Mouse (Mus musculus): Measurements from ENCODE around the gene Pappa. TPM values are rescaled to one million over a fixed set of nuclear protein-coding genes. Genes with fewer than 3 reads are reported as not detected.

The Pappa gene
- total and polyA plus RNA-seq, 2 experiments from 2014 or later: 0.27 to 1.7 TPM

DNA sequence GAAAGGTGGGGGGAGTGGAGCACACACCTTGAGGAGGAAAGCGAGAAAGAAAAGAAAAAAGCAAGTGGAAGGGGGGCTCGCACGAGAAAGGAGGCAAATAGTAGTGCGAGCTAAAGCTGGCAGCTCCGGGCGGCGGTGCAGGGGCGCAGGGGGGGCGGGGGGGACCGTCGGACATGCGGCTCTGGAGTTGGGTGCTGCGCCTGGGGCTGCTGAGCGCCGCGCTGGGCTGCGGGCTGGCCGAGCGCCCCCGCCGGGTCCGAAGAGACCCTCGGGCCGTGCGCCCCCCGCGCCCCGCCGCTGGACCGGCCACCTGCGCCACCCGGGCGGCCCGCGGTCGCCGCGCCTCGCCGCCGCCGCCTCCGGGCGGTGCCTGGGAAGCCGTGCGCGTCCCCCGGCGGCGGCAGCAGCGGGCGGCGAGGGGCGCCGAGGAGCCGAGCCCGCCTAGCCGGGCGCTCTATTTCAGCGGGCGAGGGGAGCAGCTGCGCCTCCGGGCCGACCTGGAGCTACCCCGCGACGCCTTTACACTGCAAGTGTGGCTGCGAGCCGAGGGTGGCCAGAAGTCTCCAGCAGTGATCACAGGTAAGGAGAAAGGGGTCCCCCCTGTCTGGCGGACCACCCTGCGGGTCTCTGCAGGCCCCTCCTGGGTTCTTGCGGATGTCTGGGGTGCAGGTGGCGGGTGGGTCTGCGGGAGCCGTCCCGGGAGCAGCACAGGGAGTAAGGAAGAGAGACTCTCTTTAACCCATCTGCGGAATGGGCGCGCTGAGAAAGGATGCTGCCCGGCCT, 586 bp downstream of the Pappa start:
- no peaks in the 10 kb centered on the region for H3K9me3 ChIP-seq (ENCODE audit: low read length)
- no peak for TF ChIP-seq CTCF (IDR thresholded peaks at IDR 0.05; ENCODE audit: low read depth)
- H3K36me3 ChIP-seq (ENCODE audit: insufficient read depth): no peaks in the 10 kb centered on the region
- H3K9ac ChIP-seq: peak overlapping the region; percentile 51
- H3K4me3 ChIP-seq (ENCODE audit: low read depth, low read length): peak overlapping the region; percentile 59
- DNase-seq: peak; percentile 27
- WGBS: under 1% methylated on average over 53 of the region's 80 CpGs
- H3K4me1 ChIP-seq (ENCODE audit: insufficient read depth): 0 out of 2 replicates have a peak, but pooled peaks cover 9% of the 10 kb centered on the region
- peak overlapping the region; percentile 98 for H3K4me2 ChIP-seq (ENCODE audit: low read depth)
- peaks cover 21% of the 10 kb centered on the region for H3K27me3 ChIP-seq (ENCODE audit: insufficient read depth, low read length)
- peak; percentile 57 for ATAC-seq
- no peak overlapping the region for H3K27ac ChIP-seq (ENCODE audit: low read depth, low read length)

DNA sequence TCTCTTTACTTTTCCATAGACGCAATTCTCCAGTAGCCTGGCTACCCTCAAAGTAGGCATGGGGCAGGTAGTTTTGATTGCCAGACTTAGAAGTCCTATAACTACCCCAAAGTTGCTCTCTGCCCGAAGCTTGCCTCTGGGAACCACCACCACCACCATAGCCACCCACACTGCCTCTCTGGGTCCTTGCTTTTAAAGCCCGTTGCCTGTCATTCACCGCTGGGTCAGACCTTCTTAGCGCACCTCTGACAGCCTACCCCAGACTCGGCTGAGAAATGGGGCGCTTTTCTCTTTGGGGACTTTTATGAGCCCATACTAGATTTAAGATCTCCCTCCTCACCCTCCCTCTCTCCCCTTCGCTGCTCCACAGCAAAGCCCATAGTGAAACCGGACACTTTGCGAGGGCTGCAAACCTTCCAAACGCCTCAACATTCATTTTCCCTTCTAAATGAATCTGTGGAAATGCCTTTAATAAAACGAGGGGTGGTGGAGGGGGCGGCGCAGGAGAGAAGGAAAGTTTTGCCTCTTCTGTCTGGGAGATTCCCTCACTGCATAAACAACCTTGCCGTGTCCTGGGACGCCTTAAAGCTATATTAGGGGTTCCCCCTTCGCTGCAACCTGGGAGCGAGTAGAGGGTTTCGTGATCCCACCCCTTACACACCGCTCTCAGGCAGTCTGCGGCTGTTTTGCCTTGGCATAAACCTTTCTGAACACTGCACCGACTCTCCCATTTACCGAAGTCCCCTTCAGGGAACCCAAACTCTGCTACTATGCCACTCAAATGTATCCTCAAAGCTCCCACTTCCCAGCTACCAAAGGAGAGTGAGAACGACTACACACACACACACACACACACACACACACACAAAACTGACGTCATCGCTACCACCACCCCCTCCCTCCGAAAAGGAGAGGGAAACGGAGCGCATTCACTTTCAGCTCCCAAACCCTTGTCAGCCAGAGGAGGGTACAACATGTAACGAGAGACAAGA, 1.7 kb downstream of the Pappa start:
- 0 out of 2 replicates have a peak, but pooled peaks cover 9% of the 10 kb centered on the region for H3K4me1 ChIP-seq (ENCODE audit: insufficient read depth)
- peak overlapping the region; percentile 51 for H3K9ac ChIP-seq
- peaks cover 21% of the 10 kb centered on the region for H3K27me3 ChIP-seq (ENCODE audit: insufficient read depth, low read length)
- peak overlapping the region; percentile 98 for H3K4me2 ChIP-seq (ENCODE audit: low read depth)
- H3K4me3 ChIP-seq (ENCODE audit: low read depth, low read length): peak overlapping the region; percentile 59
- ATAC-seq: peak; percentile 69
- DNase-seq: peak; percentile 59
- WGBS: under 1% methylated on average over 30 of the region's 30 CpGs
- H3K36me3 ChIP-seq (ENCODE audit: insufficient read depth): no peaks in the 10 kb centered on the region
- no peak overlapping the region for H3K27ac ChIP-seq (ENCODE audit: low read depth, low read length)
- H3K9me3 ChIP-seq (ENCODE audit: low read length): no peaks in the 10 kb centered on the region
- TF ChIP-seq CTCF (IDR thresholded peaks at IDR 0.05; ENCODE audit: low read depth): no peak

DNA sequence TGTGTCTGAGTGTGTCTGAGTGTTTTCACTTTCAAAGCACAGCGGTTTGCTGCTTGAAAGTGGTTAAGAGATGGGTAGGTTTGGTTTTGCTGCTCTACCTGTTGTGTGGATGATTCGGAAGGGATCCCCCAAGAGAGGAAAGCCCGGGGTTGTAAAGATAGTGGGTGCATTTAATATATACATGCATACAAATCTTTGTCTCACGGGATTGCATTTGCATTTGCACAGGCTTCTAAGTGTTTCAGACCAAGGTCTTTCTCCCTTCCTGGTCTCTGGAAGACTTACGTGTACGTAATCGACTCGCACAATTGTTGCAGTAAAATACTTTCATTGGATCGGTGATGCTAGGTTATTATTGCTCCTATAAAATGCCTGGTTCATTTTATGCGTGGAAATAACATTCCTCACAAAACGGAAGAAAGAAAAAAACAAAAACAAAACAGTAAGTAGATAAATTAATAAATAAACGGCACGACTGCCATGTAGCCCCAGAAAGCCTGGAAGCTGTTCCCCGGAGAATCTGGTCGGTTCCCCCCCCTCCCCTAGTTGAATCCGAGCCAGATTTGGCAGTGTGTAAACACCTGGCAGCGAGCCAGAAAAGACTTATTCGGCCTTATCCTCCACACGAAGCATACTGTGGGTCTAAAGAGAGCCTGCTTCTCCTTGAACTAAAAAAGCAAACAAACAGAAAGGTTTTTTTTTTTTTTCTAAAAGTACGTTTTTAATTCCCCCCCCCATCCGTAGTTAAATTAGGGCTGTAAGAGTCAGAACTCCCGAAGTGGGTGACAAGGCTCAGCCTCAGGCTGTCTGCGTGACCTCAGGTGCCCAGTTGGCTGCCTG, 2.7 kb downstream of the Pappa start:
- 0 out of 2 replicates have a peak, but pooled peaks have one; percentile 24 for ATAC-seq
- H3K4me3 ChIP-seq (ENCODE audit: low read depth, low read length): peak overlapping the region; percentile 59
- peaks cover 21% of the 10 kb centered on the region for H3K27me3 ChIP-seq (ENCODE audit: insufficient read depth, low read length)
- no peaks in the 10 kb centered on the region for H3K9me3 ChIP-seq (ENCODE audit: low read length)
- no peak overlapping the region for H3K27ac ChIP-seq (ENCODE audit: low read depth, low read length)
- peak overlapping the region; percentile 51; the same call in 1 of the 2 replicates for H3K9ac ChIP-seq
- no peak for TF ChIP-seq CTCF (IDR thresholded peaks at IDR 0.05; ENCODE audit: low read depth)
- no peaks in the 10 kb centered on the region for H3K36me3 ChIP-seq (ENCODE audit: insufficient read depth)
- peak; percentile 82 for DNase-seq
- 3% methylated on average over 23 of the region's 23 CpGs for whole genome bisulfite sequencing
- H3K4me2 ChIP-seq (ENCODE audit: low read depth): peak overlapping the region; percentile 98
- H3K4me1 ChIP-seq (ENCODE audit: insufficient read depth): 0 out of 2 replicates have a peak, but pooled peaks cover 9% of the 10 kb centered on the region

DNA sequence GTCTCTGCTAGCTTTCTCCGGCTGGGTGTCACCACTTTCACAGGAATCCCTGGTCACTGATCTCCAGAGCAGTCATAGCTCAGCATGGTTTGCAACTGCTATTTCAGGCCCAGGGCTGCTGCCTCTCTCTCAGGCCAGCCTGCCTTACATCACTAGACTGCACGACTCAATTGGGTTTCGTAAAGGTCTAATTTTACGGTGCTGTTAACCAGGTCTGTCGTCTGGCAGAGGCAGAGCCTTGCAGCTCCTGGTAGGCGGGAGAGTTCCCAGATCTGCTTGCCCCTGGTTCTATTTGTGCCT, 3.3 kb downstream of the Pappa start:
- 15% methylated on average over 6 of the region's 6 CpGs for WGBS
- ATAC-seq: no peak
- Histone ChIP-seq H3K27ac (ENCODE audit: low read depth, low read length) (no peak overlapping the region), H3K4me2 (ENCODE audit: low read depth) (peak overlapping the region; percentile 98), H3K9ac (no peak overlapping the region), H3K36me3 (ENCODE audit: insufficient read depth) (no peaks in the 10 kb centered on the region), H3K27me3 (ENCODE audit: insufficient read depth, low read length) (peaks cover 21% of the 10 kb centered on the region), H3K4me1 (ENCODE audit: insufficient read depth) (0 out of 2 replicates have a peak, but pooled peaks cover 9% of the 10 kb centered on the region), H3K4me3 (ENCODE audit: low read depth, low read length) (no peak overlapping the region), H3K9me3 (ENCODE audit: low read length) (no peaks in the 10 kb centered on the region)
- DNase-seq: peak; percentile 23
- no peak for TF ChIP-seq CTCF (IDR thresholded peaks at IDR 0.05; ENCODE audit: low read depth)

- Histone ChIP-seq H3K4me2 (ENCODE audit: low read depth) (no peak overlapping the region), H3K9me3 (ENCODE audit: low read length) (no peaks in the 10 kb centered on the region), H3K4me1 (ENCODE audit: insufficient read depth) (no peaks in the 10 kb centered on the region), H3K9ac (no peak overlapping the region), H3K4me3 (ENCODE audit: low read depth, low read length) (no peak overlapping the region), H3K36me3 (ENCODE audit: insufficient read depth) (no peaks in the 10 kb centered on the region), H3K27me3 (ENCODE audit: insufficient read depth, low read length) (peaks cover 12% of the 10 kb centered on the region), H3K27ac (ENCODE audit: low read depth, low read length) (no peak overlapping the region)
- 86% methylated on average over 3 of the region's 3 CpGs for WGBS
- TF ChIP-seq CTCF (IDR thresholded peaks at IDR 0.05; ENCODE audit: low read depth): 0 out of 2 replicates have a peak, but pooled peaks have one; percentile 17
- DNase-seq (no peak), ATAC-seq (no peak)
Observed at GRCm38 (mm10) chr4:65132657-65133056, 8.7 kb downstream of the Pappa start.

GRCm38 (mm10) chr4:65134358-65134757, 10.4 kb downstream of the Pappa start:
- Histone ChIP-seq H3K9me3 (ENCODE audit: low read length) (no peaks in the 10 kb centered on the region), H3K27me3 (ENCODE audit: insufficient read depth, low read length) (peaks cover 3% of the 10 kb centered on the region; the same call in 1 of the 2 replicates), H3K27ac (ENCODE audit: low read depth, low read length) (no peak overlapping the region), H3K4me2 (ENCODE audit: low read depth) (no peak overlapping the region), H3K4me1 (ENCODE audit: insufficient read depth) (no peaks in the 10 kb centered on the region), H3K4me3 (ENCODE audit: low read depth, low read length) (no peak overlapping the region), H3K9ac (no peak overlapping the region), H3K36me3 (ENCODE audit: insufficient read depth) (no peaks in the 10 kb centered on the region)
- 91% methylated on average over 5 of the region's 5 CpGs for WGBS
- no peak for ATAC-seq
- TF ChIP-seq CTCF (IDR thresholded peaks at IDR 0.05; ENCODE audit: low read depth): no peak
- no peak for DNase-seq
